Mouse (Mus musculus): ENCODE measurements around the gene Nos1ap. TPM values are rescaled to one million over a fixed set of nuclear protein-coding genes. Genes with fewer than 3 reads are reported as not detected.
A peak's percentile ranks its signal among the peaks of the same experiment; 100 is the strongest.

The Nos1ap gene
- total RNA-seq, 4 experiments from 2014 or later: 191 to 254 (median 220) TPM

DNA sequence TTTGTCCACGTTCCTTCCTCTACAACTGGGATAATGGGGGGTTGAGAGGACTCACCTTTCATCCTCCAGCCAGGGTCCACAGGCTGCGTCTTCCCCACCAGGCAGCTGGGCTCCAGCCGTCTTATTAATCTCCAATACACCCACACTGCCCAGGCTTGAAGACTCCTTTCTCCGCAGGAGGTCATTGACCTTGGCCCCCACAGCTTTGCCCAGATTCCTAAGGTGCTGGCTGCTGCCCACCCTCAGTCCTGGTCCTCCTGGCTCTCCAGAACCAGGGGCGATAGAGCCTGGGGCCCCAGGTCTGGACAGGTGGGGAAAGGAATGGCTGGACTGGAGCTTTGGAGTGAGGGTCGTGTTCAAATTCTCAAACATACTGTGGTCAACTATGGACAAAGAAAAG lies 287.2 kb downstream of the Nos1ap start:
- DNase-seq (ENCODE audit: low spot score in 2 of 2): no peak

DNA sequence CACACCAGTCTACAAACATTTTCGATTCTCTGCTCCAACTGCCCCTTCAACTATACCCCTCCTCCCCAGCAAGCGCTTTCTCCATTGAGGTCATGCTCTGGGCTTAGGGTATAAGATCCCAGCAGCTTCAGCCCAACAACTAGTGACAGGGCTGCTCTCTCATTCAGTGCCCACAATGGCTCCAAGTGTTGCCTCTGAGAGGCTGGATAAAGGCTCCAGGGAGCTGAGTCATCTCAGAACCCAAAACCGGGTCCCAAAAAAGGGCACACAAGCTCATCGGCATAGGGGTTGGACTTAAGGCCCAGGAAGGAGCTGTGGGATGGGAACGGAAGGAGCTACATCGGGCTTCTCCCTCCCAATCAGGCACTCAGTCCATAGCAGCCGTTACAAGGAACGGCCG lies 288.0 kb downstream of the Nos1ap start:
- DNase-seq (ENCODE audit: low spot score in 2 of 2): no peak

DNA sequence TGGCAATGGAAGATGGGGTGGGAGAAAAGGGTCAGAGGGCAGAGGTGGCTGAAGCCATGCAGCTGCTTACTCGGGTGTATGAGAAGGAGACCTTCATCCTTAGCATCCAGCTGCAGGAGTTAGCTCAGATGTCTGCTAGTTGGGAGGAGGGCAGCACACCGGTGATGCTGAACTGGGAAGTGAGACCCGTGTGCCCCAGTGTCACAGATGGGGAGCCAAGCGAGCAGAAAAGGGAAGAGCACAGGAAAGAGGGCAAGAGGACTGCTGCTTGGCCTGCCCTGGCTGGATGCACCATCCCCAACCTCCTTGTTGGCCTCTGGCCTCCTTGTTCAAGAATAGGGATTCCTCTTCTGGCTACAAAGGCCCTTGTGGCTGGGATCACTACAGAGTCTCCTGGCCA lies 290.2 kb downstream of the Nos1ap start:
- no peak for DNase-seq (ENCODE audit: low spot score in 2 of 2)

DNA sequence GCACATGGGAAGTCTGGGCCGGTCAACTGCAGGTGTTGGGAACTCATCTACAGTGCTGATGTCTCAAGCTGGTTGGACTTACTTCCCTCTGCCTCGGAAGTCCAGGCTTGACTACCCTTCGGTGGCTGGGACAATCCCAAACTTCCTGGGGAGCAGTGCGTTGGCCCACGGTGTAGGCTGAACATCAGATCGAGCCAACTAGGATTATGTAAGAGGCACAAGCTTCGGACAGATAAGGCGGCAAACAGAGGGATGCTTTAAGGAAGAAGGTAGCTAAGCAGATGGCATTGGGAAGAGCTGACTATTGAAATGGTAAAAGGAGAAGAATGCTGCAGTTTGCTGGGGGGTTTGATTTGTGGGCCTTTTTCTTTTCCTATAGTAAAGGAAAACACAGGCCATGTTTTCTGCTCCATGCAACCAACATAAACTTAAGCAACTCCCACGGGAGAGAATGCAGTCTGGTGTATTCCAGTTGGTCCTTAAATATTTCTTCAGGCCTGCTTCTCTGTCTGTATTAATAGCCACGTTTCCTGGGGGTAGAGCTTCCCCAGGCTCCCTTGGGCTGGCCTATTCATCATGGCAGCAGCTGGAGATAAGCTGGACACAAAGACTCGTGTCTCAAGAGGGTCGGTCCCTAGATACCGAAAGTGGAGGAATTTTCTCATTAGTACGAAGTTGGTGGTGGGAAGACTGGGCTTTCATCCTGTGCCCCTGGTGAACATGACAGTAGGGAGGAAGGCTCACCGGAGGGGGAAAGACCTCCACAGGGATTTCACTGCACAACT lies 294.7 kb downstream of the Nos1ap start:
- DNase-seq (ENCODE audit: low spot score in 2 of 2): peak in 1 of 2 experiments; percentile 30

DNA sequence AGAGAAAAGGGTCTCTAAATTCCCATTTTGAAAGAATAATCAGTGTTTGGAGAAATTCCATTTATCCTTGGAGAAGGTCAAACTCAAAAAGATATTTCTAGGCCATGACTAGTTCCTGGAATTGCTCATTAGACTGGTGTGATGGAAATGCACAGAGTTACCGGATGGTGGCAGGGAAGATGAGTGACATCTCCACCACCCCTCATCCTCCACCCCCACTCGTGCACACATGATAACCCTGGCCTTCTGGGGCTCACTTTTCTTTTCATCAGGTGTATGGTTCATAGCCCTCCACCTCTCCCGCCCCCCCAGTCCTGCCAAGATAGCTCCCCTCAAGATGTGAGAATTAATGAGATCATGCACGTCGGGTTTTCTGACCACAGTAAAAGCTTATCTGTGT lies 296.4 kb downstream of the Nos1ap start:
- no peak for DNase-seq (ENCODE audit: low spot score in 2 of 2)

DNA sequence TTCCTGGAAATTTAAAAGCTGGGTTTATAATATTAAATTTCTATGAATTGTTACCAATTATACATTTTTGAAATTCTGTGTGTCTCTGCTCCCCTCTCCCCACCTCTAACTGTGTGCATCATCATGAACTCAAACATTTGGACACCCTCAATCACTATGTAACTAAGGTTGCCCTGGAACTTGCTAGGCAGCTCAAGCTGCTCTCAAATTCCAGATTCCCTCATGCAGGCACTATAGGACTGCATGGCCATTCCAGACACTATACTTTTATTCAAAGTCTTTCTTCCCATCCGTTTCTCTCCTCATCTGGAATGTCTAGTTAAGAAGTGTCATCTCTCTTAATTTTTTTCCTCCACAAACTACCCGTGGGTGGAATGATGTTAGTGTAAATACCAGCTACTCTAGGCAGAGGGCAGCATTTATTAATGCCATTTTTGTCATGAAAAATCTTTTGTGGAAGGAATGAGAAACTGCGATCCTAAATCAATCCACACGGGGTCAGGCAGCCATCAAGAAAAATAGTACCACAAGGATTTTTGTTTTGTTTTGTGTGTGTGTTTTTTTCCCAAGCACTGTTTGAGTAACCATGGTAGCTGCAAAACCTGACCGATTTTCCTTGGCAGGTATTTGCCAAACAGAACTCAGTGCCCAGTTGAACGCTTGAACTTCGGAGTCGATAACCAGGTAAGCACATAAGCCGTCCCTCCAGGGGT lies 297.3 kb downstream of the Nos1ap start:
- DNase-seq (ENCODE audit: low spot score in 2 of 2): peak; percentile 58 to 63

DNA sequence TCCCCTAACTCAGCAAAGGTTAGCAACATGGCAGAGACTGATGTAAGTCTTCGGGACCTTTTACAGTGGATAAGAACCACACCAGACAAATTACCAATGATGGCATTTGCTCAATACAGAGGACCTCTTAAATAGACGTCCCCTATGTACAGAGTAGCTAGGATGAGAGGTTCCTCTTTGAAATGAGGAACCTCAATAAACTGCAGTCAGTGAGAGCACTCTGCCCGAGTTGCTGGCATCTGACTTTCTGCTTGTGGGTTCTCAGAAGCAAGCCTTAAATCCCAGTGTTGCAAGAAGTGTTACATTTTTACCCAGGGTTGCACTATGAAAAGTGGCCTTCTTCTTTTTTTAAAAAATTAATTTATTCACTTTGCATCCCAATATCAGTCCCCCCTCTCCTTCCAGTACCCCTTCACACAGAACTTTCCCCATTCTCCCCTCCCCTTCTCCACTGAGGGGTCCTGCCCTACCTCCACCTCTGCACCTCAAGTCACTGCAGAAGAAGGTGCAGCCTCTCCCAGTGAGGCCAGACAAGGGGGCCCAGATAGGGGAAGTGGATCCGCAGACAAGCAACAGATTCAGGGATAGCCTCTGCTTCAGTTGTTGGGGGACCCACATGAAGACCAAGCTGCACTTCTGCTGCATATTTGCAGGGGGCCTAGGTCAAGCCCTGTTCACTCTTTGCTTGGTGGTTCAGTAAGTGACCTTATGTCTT lies 307.1 kb downstream of the Nos1ap start:
- DNase-seq (ENCODE audit: low spot score in 2 of 2): no peak

DNA sequence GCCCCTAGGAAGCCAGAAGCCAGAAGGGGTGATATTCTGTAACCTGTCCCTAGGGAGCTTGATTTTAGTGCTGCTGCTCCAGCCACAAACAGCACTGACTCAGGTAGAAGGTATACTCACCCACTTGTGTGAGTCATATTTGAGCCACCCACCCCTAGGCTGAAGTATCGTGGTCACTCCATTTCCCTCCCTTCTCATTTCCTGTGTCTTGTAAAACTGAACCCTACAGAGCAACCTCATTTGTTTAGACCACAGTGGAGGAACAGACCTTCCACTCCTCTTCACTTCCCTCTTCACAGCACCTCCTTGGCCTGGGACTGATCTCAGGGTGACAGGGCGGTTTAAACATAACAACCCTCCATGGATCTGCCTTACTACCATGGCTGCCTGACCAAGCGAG lies 312.6 kb downstream of the Nos1ap start, which contains the start of gene Sh2d1b1:
Gene Sh2d1b1 (plus strand): TSS at position 305 of the 400 bp plus-strand sequence.
- no peak for DNase-seq (ENCODE audit: low spot score in 2 of 2)

DNA sequence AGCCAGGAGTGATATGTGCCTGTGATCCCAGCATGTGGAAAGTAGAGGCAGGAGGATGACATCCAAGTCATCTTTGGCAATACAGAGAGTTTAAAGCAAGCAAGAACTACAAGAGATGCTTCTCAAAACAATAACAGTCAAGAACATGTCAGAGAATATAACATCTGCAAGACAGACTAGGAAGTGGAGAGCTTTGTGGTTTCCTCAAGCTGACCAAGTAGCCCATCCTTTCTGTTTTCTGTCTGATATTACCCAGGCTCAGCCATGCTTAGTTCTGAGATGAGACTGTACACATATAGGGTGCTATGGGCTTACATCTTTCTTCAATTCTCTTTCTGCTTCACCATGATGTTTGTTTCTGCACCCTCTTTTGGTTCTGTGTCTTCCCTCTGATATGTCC lies 316.4 kb downstream of the Nos1ap start:
- no peak for DNase-seq (ENCODE audit: low spot score in 2 of 2)

DNA sequence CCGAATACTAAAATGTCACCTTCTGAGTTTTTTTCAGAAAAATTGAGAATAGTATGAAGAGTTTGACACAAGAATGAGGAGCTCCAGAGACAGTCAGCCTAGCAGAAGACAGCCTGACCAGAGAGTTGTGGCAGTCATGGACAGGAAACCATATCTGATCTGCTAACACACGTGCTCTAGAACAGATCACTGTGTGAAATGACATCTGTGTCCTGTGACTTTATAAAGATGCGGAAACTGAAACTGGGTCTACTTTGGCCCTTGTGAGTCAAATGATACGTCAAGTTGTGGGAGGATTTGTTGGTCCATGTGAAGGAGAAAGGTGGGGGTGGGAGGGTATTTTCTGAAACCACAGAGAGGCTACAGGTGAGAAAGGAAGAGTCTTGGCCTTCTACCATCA lies 319.0 kb downstream of the Nos1ap start:
- DNase-seq (ENCODE audit: low spot score in 2 of 2): no peak

DNA sequence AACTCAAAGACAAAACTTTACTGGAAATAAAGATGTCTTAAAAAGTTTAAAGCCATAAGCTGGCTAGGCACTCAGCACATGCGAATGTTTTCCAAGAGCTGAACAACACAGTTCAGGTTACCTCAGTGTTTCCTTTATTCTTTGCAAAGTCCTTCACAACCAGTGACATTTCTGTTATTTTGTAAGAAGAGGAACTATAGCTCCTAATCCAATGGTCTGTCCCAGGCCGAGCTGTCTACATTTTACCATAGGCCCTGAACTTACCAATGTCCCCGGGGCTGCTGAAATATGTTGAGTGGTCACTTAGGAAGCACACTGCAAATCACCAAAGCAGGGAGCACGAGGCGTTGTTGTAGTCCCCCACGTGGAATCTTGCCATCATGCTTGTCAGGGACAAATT lies 319.4 kb downstream of the Nos1ap start:
- no peak for DNase-seq (ENCODE audit: low spot score in 2 of 2)

DNA sequence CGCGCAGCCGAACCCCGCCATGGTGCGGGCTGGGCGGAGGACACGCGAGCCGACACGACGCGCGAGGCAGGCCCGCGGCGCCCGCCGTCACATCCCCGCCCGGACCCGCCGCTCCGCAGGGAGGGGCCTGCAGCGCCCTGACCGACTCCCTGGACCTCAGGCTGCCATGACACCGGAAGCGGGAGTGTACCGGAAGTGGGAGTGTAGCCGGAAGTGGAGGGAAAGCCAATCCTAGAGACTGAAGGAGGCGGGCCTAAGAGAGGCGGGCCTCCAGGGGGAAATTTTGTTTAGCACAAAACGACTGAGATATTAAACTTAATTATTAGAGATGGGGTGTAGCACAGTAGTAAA lies 334.1 kb downstream of the Nos1ap start:
- peak; percentile 82 to 88 for DNase-seq (ENCODE audit: low spot score in 2 of 2)

DNA sequence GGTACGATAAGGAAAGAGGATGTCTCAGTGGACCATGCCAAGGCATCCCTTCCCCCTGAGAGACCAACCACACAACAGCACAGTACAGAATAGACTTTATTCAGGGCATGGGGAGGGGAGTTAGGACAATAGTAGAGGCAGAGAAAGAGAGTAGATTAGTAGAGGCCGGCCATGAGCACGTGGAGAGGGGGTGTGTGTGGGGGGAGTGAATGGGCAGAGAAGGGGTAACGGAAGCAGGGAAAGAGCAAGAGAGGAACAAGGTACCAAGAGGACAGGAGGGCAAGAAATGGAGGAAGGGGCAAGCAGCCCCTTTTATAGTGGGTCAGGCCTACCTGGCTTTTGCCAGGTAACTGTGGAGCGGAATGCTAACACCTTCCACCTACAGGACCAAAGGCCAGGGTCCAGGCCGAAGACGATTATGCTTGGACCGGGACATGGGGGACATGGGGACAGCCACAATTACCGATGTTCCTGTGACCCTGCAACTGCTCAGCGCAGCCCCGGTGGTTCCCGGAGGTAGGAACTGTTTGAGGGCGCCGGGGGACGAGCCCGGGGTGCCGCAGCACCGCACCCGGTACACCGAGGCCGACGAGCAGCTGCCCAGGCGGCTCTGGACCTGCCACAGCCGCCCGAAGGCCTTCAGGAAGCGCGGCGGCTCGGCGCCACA lies 334.6 kb downstream of the Nos1ap start:
- no peak for DNase-seq (ENCODE audit: low spot score in 2 of 2)

Other genes starting within 250 kb of the Nos1ap start
- gene Olfml2b, start 54.7 kb upstream of the Nos1ap start, total RNA-seq (2022): 10 to 100 TPM; 30.1 to 35.7 (median 33.2) TPM

All from layer of hippocampus, adult 8-10 months (tissue).